Mouse (Mus musculus) layer of hippocampus, postnatal 10 days (tissue): ENCODE measurements around the gene Napa. TPM values are rescaled to one million over a fixed set of nuclear protein-coding genes. Genes with fewer than 3 reads are reported as not detected.

Experiments
- DNase-seq, 2 experiments: peaks; one replicate each; pipeline ENCODE4 v3.0.0; 2021; ENCODE audit warnings: low spot score in 2 of 2
- total RNA-seq, 2 experiments: library from RNA; stranded (reverse); gene quantifications; 2 replicates each; pipeline ENCODE4 v1.2.3; 2021

Napa gene
- total RNA-seq, 2 experiments from 2014 or later, result 191 to 195 TPM

- peak; percentile 74 to 76 for DNase-seq
Observed at GRCm38 (mm10) chr7:16129846-16130691, 31.8 kb downstream of the Napa start.

- DNase-seq, result no peak
Observed at GRCm38 (mm10) chr7:16130956-16131634, 32.8 kb downstream of the Napa start.

DNA sequence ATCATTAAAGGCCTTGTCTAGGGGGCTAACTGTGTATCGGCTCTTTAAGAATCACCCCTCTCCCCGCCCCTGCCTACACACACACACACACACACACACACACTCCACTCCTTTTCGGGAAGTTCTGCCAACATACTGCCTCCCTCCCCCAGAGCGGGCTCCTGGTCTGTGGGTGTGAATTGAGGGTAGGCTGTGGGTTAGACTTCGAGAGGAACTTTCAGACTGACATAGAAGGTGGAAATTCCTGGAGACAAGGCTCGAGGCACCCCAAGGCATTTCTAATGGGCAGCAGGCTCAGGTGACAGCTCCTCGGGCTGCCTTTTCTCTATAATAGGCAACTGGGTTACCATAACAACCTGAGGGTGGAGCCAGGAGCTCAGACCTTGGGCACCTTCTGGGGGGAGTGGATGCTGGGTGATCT, 33.9 kb downstream of the Napa start:
- DNase-seq, result no peak

GRCm38 (mm10) chr7:16132926-16133325, 34.7 kb downstream of the Napa start:
- no peak for DNase-seq

GRCm38 (mm10) chr7:16133691-16134090, 35.4 kb downstream of the Napa start:
- no peak for DNase-seq

GRCm38 (mm10) chr7:16134951-16135392, 36.7 kb downstream of the Napa start:
- DNase-seq, result no peak

DNA sequence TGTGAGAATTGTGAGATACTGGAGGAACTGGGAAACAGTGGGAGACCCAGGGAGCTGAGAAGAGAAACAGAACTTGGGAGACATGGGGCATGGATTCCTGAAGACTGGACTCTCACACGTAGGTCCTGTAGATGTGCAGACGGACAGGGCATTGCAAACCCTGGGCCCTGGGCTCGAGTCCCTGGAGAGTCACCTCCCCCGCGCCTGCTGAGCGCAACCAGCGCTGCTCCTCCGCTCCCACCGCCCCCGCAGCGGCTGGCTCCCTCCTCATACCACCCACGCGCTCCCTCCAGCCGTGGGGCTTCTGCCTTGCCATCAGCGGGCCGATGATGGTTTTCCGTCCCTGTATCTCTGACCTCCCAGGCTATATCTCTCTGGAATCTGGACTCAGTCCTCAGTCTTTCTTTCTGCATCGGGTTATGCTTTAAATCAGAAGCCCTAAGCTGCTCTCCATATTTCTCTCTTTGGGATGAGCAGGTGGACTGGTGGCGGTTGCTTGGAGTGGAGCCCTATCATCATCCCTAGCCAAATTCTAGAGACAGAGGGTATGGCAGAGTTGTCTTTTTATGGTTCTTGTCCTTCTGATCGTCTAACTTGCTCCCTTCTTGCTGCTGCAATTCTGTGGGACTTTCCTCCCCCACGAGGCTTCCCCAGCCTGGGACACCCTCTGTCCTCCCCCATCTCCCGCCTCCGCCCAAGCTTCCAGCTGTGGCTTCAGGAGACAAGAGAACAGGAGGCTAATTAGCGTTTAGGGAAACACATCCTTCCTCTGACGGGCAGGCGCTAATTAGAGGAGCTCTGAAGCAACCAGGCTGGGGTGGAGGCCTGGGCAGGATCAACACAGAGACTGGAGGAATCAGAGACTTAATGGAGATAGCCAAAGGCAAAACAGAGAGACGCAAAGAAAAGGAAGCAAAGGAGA, 48.5 kb downstream of the Napa start:
- DNase-seq, result peak; percentile 63 to 64

DNA sequence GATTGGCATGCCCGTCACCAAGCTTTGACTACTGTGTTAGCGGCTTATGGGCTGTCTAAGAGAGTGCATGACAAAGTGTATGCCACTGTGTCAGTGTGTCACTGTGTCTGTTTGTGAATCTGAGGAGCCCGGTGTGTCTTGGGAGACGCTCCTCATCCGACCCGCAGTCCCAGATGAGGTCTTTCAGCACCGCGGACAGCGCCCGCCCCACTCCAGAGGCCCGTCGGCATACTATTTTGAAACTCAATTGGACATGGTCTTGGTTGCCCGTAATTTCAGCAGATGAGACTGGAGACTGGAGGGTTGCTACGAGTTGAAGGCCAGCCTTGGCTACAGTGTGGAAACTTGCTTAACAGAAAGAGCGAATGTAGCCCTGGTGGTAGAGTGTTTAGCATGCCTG, 49.4 kb downstream of the Napa start:
- peak; percentile 57 to 66 for DNase-seq

GRCm38 (mm10) chr7:16149241-16149640, 51.0 kb downstream of the Napa start:
- peak; percentile 63 to 69 for DNase-seq

DNA sequence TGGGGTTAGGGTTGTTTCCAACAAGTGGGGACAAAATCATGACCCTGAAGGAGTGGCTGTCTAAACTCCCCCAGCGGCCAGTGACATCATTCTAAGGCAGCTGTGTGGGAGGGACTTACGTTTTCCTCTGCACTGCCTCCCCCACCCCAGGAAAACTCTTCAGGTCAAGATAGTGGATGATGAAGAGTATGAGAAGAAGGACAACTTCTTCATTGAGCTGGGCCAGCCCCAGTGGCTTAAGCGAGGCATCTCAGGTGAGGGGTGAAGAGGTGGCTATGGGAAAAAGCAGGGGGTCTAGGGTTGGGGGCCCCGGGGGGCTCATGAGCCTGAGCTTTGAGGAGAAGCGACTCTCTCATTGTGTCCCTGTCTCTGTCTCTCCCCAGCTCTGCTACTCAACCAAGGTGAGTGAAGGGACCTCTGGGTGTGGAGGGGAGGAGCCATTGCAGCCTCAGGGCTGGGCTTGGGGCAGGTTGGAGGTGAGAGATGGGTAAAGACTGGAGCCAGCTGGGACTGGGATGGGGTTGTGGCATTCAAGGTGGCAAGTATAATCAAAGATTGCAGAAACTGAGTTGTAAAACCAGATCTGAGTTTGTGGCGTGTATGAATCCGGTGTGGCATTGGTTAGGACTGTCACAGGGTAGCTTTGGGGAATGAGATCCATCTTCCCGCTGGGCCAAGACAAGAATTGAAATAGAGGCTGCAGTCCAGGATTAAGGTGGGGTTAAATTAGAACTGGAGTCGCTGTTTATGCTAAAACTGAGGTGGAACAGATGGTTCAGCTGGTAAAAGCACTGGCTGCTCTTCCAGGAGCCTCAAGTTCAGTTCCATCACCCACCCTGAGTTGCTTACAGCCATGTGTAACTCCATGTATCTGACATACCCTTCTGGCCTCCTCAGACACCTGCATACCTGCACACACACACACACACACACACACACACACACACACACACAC, 52.2 kb downstream of the Napa start:
- no peak for DNase-seq

DNA sequence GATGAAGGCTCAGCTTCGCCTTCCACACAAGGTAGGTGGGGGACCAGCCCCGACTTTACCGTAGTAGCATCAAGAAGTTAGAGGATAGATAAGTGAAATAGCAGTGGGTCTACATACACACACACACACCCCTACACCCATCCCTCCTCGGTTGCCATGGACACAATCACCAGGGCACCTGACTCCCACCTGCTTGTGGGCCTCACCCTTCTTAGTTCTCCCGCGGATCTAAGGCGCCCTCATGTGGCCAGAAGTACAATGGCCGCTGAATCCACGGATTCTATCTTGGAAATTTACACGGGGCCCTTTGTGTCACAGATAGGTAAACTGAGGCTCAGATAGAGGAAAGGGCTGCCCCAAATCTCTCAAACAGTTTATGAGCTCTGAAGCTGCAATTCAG, 55.3 kb downstream of the Napa start:
- peak; percentile 65 to 73 for DNase-seq

DNA sequence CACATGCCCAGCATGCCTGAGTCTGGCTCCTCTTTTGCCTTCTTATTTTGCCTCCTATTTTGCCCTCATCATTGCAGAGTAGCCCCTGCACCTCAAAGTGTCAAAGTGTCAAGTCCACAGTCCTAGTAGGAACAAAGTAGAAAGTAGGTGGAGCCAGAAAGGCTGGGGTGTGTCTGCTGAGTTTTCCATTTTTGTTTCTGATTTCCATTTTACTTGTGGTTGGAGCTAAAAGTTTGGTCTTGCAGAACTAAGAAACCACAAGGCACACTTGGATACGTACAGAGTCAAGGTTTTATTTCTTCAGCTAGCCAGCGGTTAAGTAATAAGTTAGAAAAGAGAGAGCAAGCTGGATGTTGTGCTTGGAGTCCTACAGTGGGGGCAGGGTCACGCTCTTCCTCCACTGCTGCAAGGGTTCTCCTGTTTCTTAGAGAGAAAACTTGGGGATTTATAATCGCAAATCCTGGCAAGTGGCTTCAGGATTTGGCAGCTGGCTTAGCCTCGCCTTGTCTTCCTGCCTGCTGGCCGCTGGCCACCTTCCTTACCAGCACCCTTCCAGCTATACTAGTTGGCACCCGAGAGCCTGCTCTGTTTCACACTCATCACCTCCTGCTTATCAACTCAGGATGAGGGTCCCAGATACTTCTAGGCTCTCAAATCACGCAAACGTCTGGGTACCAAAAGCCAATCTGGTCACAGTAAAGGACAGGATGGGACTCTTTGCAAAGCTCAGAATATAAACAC, 57.0 kb downstream of the Napa start:
- no peak for DNase-seq

DNA sequence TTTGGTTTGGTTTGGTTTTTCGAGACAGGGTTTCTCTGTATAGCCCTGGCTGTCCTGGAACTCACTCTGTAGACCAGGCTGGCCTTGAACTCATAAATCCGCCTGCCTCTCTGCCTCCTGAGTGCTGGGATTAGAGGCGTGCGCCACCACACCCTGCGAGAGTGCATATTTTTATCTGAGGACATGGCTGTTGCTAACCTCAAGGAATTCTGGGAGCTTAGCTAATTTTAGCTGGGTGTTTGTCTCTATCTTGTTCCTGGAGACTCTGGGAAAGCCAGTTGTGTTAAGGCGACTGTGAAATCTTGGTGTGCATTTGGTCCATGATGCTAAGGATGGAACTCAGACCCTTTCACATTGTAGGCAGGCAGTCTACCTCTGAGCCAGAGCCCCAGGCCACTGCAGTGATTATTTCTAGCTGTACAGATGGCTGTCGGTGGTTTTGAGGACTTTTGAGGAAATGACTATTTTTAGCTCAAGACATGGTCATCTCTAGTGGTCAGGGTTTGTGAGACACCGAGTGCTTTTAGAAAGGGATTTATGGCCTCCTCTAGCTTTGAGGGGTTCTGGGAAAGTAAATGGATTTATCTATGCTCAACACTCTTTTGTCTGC, 58.0 kb downstream of the Napa start:
- no peak for DNase-seq

GRCm38 (mm10) chr7:16158735-16159134, 60.5 kb downstream of the Napa start:
- DNase-seq, result no peak

GRCm38 (mm10) chr7:16160702-16161101, 62.4 kb downstream of the Napa start:
- DNase-seq, result no peak

DNA sequence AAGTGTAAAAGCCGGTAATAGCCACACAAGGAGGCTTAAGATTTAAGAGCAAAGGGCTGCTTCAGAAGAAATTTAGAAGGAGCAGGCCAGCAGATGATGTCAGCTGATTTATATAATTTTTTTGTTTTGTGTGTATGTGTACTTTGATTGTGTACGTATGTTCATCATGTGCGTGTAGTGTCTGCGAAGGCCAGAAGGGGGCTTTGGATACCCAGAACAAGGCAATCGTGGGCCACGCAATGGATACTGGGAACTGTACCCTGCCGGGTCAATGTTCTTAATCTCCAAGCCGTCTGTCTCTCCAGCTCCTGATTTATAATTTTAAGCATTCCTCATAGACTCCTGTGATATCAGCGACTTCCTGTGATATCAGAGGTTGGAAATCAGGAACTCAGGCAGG, 63.0 kb downstream of the Napa start:
- no peak for DNase-seq

GRCm38 (mm10) chr7:16162036-16162435, 63.8 kb downstream of the Napa start:
- peak in 1 of 2 experiments; percentile 44 for DNase-seq
